Mouse (Mus musculus) cerebellum, adult 9-11 months (tissue): Measurements from ENCODE around the gene Chmp2b.

ENCODE experiments used
- DNase-seq: peaks from one replicate; pipeline ENCODE4 v3.0.0; 2022

The Chmp2b gene

DNA sequence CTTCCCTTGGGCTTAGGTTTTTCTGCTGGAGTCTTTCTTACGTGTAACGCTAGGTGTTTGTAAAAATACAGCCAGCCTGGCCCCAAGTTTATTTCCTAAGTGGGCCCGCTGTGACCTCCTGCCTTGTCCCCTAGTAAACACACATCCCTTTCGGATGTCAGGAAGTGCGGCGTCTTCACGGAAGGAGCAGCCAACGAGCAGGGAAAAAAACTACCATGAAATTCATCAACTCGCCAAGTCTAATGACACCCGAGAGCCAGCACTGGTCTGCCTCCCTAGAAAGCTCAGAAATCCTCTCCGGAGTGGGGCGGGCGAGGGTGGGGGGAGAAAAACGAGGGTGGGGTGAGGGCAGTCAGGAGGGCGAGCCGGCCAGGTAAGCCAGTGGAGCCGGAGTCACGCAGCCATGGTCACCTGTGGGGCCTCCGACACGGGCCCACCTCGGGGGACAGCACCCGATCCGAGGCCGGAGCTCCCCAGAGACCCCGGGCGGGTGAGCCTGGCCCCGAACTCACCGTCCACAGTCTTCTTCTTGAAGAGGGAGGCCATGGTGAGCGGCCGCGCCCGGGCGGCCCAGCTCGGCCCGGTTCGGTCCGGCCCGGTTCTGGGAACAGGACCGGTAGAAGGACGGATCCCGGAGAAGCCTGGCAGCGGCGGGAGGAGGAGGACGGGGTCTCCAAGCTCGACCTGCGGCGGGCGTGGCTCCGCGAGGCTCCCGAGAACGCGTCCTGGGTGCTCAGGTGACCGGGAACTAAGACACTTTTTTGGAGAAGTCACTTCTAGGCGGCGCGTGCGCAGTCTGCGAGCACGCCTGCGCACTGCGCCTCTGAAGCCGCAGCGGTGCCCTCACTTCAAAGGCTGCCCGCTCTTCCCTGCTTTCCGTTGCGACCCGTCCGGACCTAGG, at the start of gene Chmp2b:
Chmp2b (minus strand) TSS at position 764 of the 901 bp plus-strand sequence.
- peak; percentile 90 for DNase-seq

DNA sequence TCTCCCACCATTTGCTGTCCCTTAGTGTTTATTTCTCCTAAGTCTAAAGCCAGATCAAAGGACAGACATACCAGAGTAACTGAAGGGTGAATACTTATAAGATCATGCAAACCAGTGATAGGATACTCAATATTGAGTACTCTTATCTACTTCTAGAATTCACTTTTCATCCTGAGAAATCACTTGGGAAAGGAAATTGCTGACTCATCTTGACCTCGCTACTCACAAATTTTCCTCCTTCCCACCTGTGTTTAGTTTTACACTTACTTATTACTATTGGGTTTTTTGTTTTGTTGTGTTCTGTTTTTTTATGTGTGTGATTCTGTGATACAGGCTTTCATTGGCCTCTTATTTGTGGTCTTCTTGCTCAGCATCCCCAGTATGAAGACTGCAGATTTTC, 49.2 kb upstream of the Chmp2b start:
- no peak for DNase-seq

DNA sequence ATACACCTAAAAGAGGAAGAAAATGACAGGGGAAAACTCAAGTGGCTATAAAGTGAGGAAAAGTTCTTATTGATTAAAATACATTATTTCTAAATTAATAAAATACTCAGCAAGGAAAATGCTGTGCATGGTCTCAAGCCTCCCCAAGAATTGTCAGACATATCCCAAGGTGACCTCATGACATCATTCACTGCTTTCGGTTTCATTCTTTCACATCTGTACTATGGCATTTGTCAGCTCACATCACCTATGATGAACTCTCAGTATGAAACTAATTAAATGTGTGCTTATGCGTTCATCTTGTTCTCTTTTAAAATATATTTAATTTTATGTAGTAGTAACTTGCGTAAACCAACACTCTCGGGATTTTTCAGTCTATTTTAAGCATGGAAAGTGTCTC, 38.3 kb upstream of the Chmp2b start:
- no peak for DNase-seq

- DNase-seq, result no peak
Observed at GRCm38 (mm10) chr16:65586111-65586865, 23.8 kb upstream of the Chmp2b start.

DNA sequence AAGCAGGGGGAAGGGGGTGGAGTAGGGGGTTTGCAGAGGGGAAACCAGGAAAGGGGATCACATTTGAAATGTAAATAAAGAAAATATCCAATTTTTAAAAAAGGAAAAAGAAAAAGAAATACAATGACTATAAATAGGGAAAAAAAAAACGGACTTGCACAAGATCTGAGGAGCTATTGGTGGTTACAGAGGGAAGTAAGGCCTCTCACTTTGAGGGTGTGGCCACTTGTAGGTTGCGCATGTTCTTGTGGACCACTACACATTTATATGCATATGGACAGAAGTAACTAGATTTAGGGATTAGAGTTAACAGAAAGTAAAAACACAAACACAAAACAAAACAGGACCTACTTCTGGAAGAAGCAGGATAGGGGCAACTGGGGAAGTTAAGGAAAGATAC, 23.2 kb upstream of the Chmp2b start:
- no peak for DNase-seq

GRCm38 (mm10) chr16:65577298-65578029, 14.9 kb upstream of the Chmp2b start:
- DNase-seq, result no peak

DNA sequence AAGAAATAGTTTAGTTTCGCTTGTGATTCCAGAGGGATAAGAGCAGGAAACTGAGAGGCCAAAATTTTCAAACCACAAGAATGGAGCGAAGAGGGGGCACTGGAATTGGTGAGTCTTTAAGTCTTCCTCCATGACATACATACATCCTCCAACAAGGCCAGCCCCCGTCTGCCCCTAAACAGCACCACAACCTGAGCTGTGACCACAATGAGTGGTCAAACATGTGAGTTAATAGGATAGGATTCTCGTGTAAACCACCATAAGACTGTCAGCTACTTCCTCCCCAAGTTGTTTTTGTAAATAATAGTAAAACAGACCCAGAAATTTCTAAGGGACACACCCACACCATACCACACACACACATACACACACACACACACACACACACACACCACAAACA, 6.3 kb upstream of the Chmp2b start:
- no peak for DNase-seq

- no peak for DNase-seq
Observed at GRCm38 (mm10) chr16:65564951-65565350, 2.4 kb upstream of the Chmp2b start.

GRCm38 (mm10) chr16:65564306-65564705, 1.8 kb upstream of the Chmp2b start:
- peak; percentile 24 for DNase-seq

DNA sequence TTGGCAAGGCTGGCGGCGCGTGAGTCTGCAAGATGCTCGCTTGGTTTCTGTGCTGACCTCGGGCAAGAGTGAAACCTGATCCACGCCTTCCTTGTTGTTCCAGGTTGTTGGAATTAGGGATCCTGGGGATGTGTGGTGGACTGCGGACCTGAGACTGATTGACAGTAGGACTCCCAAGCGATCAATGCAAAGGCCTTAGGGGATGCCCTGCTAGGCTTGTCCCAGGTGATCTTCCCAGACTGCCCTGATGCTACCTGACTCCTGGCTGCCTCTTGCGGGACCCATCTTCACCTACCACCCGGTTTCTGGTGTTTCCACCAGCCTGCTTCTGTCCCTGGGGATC, 309 bp upstream of the Chmp2b start:
- DNase-seq, result no peak

- DNase-seq, result no peak
Observed at GRCm38 (mm10) chr16:65560996-65561962, 1.2 kb downstream of the Chmp2b start.

GRCm38 (mm10) chr16:65559591-65559990, 2.9 kb downstream of the Chmp2b start:
- no peak for DNase-seq

- DNase-seq, result no peak
Observed at GRCm38 (mm10) chr16:65557369-65557768, 5.2 kb downstream of the Chmp2b start.

DNA sequence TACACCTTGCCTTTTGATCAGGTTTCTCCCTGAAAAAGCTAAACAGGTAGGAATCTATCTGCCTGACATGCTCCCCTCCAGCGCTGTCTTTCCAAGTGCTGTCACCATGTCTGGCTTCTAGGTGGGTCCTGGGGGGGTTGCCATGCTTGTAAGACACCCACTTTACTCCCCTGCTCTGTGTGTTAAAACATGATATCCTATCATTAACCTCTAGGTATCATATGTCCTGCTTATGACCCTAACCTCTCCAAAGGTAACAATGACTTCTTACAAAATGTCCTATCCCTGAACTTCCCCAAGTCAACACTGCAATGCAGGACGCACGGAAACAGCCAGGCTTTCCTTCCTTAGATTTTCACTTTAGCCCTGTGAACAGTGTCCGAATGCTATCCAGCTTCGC, 8.3 kb downstream of the Chmp2b start:
- DNase-seq, result no peak

- DNase-seq, result no peak
Observed at GRCm38 (mm10) chr16:65550814-65551213, 11.7 kb downstream of the Chmp2b start.

DNA sequence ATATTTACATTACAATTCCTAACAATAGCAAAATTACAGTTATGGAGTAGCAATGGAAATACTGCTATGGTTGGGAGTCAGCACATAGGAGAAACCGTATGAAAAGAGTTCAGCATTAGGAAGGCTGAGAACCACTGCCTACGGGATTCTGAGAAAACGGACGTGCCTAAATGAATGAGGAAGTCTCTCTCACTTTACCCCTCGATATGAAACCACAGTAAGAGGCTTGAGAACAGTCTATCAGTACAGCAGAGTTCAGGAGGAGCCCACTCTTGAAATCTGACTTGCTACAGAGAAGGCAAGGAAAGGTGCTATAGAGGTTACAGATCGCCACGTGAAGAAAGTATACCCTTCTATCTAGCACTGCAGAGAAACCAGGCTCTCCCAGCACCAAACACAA, 13.6 kb downstream of the Chmp2b start:
- DNase-seq, result no peak

DNA sequence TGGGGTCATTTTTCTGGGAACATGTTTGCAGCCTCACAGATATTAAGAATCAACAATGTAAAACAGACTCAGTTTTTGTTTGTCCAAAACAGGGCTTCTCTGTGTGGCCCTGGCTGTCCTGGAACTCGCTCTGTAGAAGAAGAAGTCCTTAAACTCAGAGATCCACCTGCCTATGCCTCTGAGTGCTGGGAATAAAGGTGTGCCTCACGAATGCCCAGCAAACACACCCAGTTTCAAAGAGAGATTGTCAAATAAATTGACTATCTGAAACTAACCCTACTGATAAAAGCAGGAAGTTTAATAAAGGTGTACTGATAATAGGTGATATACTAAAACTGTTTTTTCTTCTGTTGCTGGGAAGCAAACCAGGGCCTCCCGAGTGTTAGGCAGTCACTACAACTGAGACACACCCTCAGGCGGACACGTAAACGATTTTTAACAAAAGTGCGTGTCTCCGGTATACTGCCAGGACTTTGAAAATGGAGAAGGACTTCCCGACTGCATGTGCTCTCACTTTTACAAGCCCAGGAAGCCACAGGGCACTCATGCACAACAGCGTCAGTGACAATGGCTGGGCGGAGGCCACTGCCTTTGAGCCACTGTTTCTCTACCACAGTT, 18.7 kb downstream of the Chmp2b start:
- DNase-seq, result no peak

DNA sequence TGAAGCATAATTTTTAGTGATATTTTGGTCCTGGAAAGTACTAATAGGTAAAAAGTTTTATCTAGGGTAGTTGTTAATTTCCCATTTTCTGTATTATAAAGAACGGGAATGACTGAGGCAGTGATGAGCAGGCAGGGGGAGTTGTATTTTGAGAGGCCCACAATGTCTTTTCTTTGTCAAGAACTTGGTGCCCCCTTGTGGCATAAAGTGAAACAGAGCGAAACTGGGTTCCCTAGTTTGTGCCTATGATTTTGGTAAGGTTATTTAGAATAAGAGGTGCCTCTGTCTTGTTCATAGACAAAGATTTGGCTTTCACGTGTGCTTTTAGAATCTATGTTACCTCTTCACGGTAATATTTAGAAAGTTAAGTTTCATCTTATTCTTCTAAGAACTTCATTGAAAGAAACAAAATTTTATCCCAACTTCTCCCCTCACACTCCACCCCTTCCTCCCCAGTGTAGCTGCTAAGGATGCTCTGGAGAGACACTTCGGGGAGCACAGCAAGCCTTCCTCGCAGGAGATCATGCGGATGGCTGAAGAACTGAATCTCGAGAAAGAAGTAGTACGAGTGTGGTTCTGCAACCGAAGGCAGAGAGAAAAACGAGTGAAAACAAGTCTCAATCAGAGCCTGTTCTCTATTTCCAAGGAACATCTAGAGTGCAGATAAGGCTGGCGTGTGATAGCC, 29.1 kb downstream of the Chmp2b start:
- DNase-seq, result no peak

DNA sequence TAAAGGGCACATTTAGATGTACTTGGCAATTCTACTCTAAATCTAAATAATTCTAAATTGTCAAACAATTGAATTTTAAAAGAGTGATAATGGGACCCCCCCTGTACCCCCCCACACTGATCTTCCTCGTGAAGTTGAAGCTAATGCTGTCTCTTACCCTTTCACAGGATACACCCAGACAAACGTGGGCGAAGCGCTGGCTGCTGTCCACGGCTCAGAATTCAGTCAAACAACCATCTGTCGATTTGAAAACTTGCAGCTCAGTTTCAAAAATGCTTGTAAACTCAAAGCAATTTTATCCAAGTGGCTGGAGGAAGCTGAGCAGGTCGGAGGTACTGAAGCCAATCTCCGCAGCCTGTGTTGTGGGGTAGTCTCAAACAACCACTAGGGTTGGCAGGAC, 30.9 kb downstream of the Chmp2b start:
- DNase-seq, result peak; percentile 11

- no peak for DNase-seq
Observed at GRCm38 (mm10) chr16:65529589-65529988, 32.9 kb downstream of the Chmp2b start.

DNA sequence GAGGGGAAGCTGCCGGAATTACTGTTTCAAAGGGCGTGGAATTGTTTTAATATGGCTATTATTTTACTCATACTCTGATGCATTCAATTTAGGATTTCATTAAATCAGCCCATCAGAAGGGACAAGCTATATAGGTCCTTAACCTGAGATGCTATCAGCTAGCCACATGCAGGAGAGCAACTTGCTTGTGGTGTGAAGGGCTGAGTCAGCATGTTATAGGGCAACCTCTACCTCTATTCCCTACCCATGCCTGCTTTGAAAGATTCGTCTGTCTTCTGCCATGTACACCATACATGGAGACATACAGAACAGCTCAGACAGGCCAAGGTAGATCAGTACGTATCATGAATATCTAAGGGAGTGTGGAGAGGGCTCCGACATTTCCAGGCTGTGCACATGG, 35.8 kb downstream of the Chmp2b start:
- no peak for DNase-seq
